Mouse (Mus musculus) myocyte (in vitro differentiated cells): Measurements from ENCODE around the gene Il23r. TPM values are rescaled to one million over a fixed set of nuclear protein-coding genes. Genes with fewer than 3 reads are reported as not detected.

Experiments
- H3K27me3 ChIP-seq: one replicate; pipeline ENCODE4 v1.6.1; 2011; ENCODE audit not compliant: control insufficient read depth, insufficient read depth, insufficient read length
- H3K36me3 ChIP-seq: one replicate; pipeline ENCODE4 v1.6.1; 2011; ENCODE audit not compliant: control insufficient read depth, insufficient read depth
- H3K4me2 ChIP-seq: one replicate; pipeline ENCODE4 v1.6.1; 2011; ENCODE audit warnings: low read depth, control low read depth
- H3K4me3 ChIP-seq: one replicate; pipeline ENCODE4 v1.5.1; 2011; ENCODE audit warnings: mild to moderate bottlenecking, control low read depth, moderate library complexity
- H3K79me2 ChIP-seq: one replicate; pipeline ENCODE4 v1.6.1; 2011; ENCODE audit not compliant: control insufficient read depth, insufficient read depth
- H3ac ChIP-seq: one replicate; pipeline ENCODE4 v1.6.1; 2011; ENCODE audit not compliant: control insufficient read depth, insufficient read length
- CEBPB ChIP-seq: IDR thresholded peaks from 2 replicates; pipeline ENCODE4 v1.6.1; 2011; ENCODE audit warnings: mild to moderate bottlenecking, moderate library complexity; ENCODE audit not compliant: poor library complexity, insufficient read depth, severe bottlenecking
- E2F4 ChIP-seq: IDR thresholded peaks from one replicate; pipeline ENCODE4 v1.6.1; 2011; ENCODE audit warnings: mild to moderate bottlenecking, control low read depth, moderate library complexity; ENCODE audit not compliant: insufficient read depth
- MAX ChIP-seq: IDR thresholded peaks from one replicate; pipeline ENCODE4 v1.6.1; 2011; ENCODE audit warnings: low read depth, mild to moderate bottlenecking, control low read depth
- MYOD1 ChIP-seq, 3 experiments: IDR thresholded peaks; one replicate each; pipeline ENCODE4 v1.6.1; 2011; ENCODE audit warnings: control low read depth in 2 of 3, low read depth in 2 of 3, mild to moderate bottlenecking in 2 of 3, moderate library complexity in 1 of 3; ENCODE audit not compliant: insufficient read length in 2 of 3, control insufficient read depth in 1 of 3
- MYOG ChIP-seq, 3 experiments: IDR thresholded peaks; one replicate each; pipeline ENCODE4 v1.6.1; 2011; ENCODE audit warnings: control low read depth in 2 of 3, low read depth in 2 of 3, mild to moderate bottlenecking in 2 of 3; ENCODE audit not compliant: insufficient read length in 2 of 3, control insufficient read depth in 1 of 3, insufficient read depth in 1 of 3
- POLR2A ChIP-seq: IDR thresholded peaks from one replicate; pipeline ENCODE4 v1.6.1; 2011; ENCODE audit warnings: low read depth, mild to moderate bottlenecking, control low read depth, moderate library complexity; ENCODE audit not compliant: insufficient read length
- POLR2AphosphoS2 ChIP-seq: IDR thresholded peaks from one replicate; pipeline ENCODE4 v1.6.1; 2011; ENCODE audit warnings: low read depth, control low read depth; ENCODE audit not compliant: insufficient read length
- REST ChIP-seq: IDR thresholded peaks from one replicate; pipeline ENCODE4 v1.6.1; 2011; ENCODE audit warnings: mild to moderate bottlenecking, control low read depth, moderate library complexity; ENCODE audit not compliant: insufficient read depth, insufficient read length
- SRF ChIP-seq: IDR thresholded peaks from one replicate; pipeline ENCODE4 v1.6.1; 2011; ENCODE audit warnings: low read depth; ENCODE audit not compliant: control insufficient read depth, insufficient read length
- TCF12 ChIP-seq: IDR thresholded peaks from one replicate; pipeline ENCODE4 v1.6.1; 2011; ENCODE audit warnings: mild to moderate bottlenecking, control low read depth; ENCODE audit not compliant: poor library complexity, insufficient read depth, severe bottlenecking
- TCF3 ChIP-seq: IDR thresholded peaks from one replicate; pipeline ENCODE4 v1.6.1; 2011; ENCODE audit warnings: low read depth, control low read depth; ENCODE audit not compliant: insufficient read length
- USF1 ChIP-seq: IDR thresholded peaks from one replicate; pipeline ENCODE4 v1.6.1; 2011; ENCODE audit warnings: low read depth, mild to moderate bottlenecking, control low read depth, moderate library complexity
- polyA plus RNA-seq: library from polyadenylated mRNA; unstranded; fragments of >200 nt; fragmentation: generic; extraction: Trizol; gene quantifications from one replicate; pipeline ENCODE4 v1.2.1, GENCODE M21; 2012; ENCODE audit warnings: missing spikeins

Gene Il23r
- polyA plus RNA-seq, 1 experiment: not detected

DNA sequence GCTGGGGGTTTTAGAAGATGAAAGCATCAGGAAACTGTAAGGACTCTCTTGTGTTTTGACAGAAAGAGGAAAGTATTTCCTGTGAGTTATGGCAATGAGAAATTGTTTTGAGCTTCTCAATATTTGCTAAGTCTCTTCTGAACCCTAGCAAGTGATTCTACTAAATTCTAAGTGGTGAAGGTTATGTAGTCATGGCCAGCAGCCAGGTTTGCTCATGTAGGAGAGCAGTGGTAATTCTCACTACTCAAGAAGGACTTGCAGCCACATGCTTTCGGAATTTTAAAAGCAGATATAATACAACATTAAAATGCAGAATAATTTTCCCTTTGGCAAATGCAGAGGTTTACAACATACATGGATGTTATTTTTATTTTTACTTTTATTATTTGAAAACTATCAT is 55.9 kb downstream of the Il23r start:
- Histone ChIP-seq H3K4me2 (peak overlapping the region; percentile 62), H3K4me3 (no peak overlapping the region), H3K36me3 (no peaks in the 10 kb centered on the region), H3K27me3 (no peaks in the 10 kb centered on the region), H3K79me2 (no peaks in the 10 kb centered on the region), H3ac (no peak overlapping the region)
- TF ChIP-seq MYOD1 (IDR thresholded peaks at IDR 0.05; ENCODE audit: control insufficient read depth in 1 of 3, insufficient read length in 2 of 3, low read depth in 2 of 3) (no peak), CEBPB (no peak)

DNA sequence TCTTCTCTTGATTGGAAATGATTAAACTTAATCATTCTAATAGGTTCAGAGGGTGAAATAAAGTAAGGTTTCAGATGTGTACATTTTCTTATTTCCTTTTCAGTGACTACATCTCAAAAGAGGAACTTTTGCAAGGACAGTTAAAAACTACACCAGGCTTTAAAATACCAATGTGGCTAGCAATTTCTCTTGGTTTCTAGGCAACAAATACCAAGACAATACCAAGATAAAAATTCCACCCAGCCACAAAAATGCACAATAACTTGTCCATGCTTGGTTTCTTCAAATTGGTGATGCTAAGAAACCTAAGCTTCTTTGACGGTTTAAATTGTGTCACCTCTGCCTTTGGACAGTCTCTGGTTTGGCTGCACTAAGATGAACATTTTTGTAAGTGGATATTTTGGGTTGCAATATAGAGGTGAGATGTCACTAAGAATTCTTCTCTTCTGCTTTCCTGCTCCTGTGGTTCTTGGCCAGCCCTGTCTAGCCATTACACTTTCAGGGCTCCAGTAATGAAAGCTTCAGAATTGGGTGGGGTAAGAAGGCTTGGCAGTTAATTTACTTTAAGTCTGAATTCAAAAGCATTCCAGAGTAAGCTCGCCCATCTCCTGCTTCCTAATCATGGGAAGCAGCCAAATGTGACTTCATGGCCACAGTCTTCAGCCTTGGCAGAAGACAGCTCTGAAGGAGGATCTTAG is 56.8 kb downstream of the Il23r start:
- no peak overlapping the region for H3K4me3 ChIP-seq
- TF ChIP-seq TCF3: no peak
- TF ChIP-seq MYOD1 (IDR thresholded peaks at IDR 0.05; ENCODE audit: control insufficient read depth in 1 of 3, insufficient read length in 2 of 3, low read depth in 2 of 3): no peak
- no peak for TF ChIP-seq POLR2A
- TF ChIP-seq TCF12: no peak
- TF ChIP-seq SRF: no peak
- TF ChIP-seq MYOG (IDR thresholded peaks at IDR 0.05; ENCODE audit: control insufficient read depth in 1 of 3, insufficient read depth in 1 of 3, insufficient read length in 2 of 3, low read depth in 2 of 3): no peak
- TF ChIP-seq E2F4: no peak
- no peak for TF ChIP-seq USF1
- no peak for TF ChIP-seq REST
- no peaks in the 10 kb centered on the region for H3K36me3 ChIP-seq
- H3K79me2 ChIP-seq: no peaks in the 10 kb centered on the region
- no peak overlapping the region for H3ac ChIP-seq
- no peaks in the 10 kb centered on the region for H3K27me3 ChIP-seq
- peak overlapping the region; percentile 62 for H3K4me2 ChIP-seq

DNA sequence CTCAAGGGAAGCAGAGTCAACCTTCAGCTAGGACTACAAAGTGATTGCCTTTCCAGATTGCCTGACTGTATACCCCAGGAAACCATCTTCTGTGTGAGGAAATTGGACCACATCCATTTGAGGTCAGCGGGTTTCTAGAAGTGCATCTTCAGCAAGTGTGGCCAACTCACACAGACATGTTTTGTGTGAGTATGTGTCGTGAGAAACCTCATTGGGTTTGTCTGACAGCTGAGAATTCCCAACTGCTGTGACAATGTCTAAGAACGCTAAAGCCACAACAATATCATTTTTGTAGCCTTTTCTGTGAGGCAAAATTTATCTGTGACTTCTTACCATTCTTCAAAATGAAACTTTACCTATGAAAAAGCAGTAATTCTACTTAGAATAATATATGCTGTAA is 59.8 kb downstream of the Il23r start:
- H3K79me2 ChIP-seq: no peaks in the 10 kb centered on the region
- no peaks in the 10 kb centered on the region for H3K27me3 ChIP-seq
- TF ChIP-seq E2F4: no peak
- no peak for TF ChIP-seq CEBPB
- TF ChIP-seq TCF3: peak; percentile 61
- TF ChIP-seq POLR2AphosphoS2: no peak
- TF ChIP-seq MAX: no peak
- no peak for TF ChIP-seq SRF
- no peak for TF ChIP-seq POLR2A
- peak in 2 of 3 experiments; percentile 65 to 71 for TF ChIP-seq MYOG (IDR thresholded peaks at IDR 0.05; ENCODE audit: control insufficient read depth in 1 of 3, insufficient read depth in 1 of 3, insufficient read length in 2 of 3, low read depth in 2 of 3)
- TF ChIP-seq MYOD1 (IDR thresholded peaks at IDR 0.05; ENCODE audit: control insufficient read depth in 1 of 3, insufficient read length in 2 of 3, low read depth in 2 of 3): peak in 2 of 3 experiments; percentile 82 to 83
- peak; percentile 80 for TF ChIP-seq TCF12
- H3K4me3 ChIP-seq: no peak overlapping the region
- peak overlapping the region; percentile 40 for H3K4me2 ChIP-seq
- no peak overlapping the region for H3ac ChIP-seq
- no peaks in the 10 kb centered on the region for H3K36me3 ChIP-seq

DNA sequence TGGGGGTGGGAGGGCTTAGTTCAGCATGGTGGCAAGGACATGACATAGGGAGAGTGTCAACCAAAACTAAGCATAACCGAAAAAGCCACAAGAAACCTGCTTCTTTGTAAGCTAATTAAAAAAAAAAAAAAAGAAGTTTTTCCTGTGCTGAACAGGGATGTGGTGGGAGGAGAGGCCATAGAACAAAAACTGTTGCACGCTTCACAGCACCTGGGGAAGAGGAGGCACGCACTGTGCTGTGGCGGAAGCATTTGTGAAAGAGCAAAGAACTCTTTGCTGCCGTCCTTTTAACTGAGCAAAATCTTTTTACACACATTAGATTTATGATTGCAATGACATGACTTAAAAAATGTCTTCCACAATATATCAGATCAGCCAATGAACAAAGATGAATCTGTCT is 69.9 kb downstream of the Il23r start:
- no peak overlapping the region for H3ac ChIP-seq
- H3K27me3 ChIP-seq: no peaks in the 10 kb centered on the region
- no peak overlapping the region for H3K4me3 ChIP-seq
- no peaks in the 10 kb centered on the region for H3K79me2 ChIP-seq
- no peak overlapping the region for H3K4me2 ChIP-seq
- TF ChIP-seq E2F4 (no peak), SRF (no peak), USF1 (no peak), MYOD1 (IDR thresholded peaks at IDR 0.05; ENCODE audit: control insufficient read depth in 1 of 3, insufficient read length in 2 of 3, low read depth in 2 of 3) (no peak), CEBPB (no peak), REST (no peak), TCF3 (no peak), MAX (no peak), POLR2A (no peak), POLR2AphosphoS2 (no peak), TCF12 (no peak), MYOG (IDR thresholded peaks at IDR 0.05; ENCODE audit: control insufficient read depth in 1 of 3, insufficient read depth in 1 of 3, insufficient read length in 2 of 3, low read depth in 2 of 3) (no peak)
- no peaks in the 10 kb centered on the region for H3K36me3 ChIP-seq

DNA sequence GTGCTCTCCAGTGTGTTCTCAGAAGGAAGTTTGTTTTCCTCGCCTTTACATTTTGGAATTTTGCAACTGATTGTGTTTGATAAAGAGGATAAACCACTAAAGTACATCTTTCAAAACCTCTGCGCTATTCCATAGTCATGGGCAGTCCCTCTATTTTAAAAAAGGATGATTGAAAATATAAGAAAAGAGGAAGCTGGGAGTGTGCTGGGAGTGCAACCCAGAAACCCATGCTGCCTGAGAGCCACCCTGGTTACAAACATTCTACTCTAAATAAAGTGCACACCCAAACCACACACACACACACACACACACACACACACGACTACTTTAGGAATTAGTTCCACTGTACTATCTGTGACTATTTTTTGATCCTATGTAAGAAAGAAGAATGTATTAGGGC is 75.1 kb downstream of the Il23r start:
- no peaks in the 10 kb centered on the region for H3K79me2 ChIP-seq
- H3K4me2 ChIP-seq: no peak overlapping the region
- H3K36me3 ChIP-seq: no peaks in the 10 kb centered on the region
- TF ChIP-seq TCF12 (no peak), MYOG (IDR thresholded peaks at IDR 0.05; ENCODE audit: control insufficient read depth in 1 of 3, insufficient read depth in 1 of 3, insufficient read length in 2 of 3, low read depth in 2 of 3) (no peak), CEBPB (no peak), MYOD1 (IDR thresholded peaks at IDR 0.05; ENCODE audit: control insufficient read depth in 1 of 3, insufficient read length in 2 of 3, low read depth in 2 of 3) (no peak), USF1 (no peak), POLR2AphosphoS2 (no peak), POLR2A (no peak), REST (no peak), MAX (no peak), TCF3 (no peak)
- no peaks in the 10 kb centered on the region for H3K27me3 ChIP-seq
- no peak overlapping the region for H3ac ChIP-seq
- H3K4me3 ChIP-seq: no peak overlapping the region
